Mouse (Mus musculus) heart, embryonic 16.5 days (tissue): ENCODE results near the gene Dctn2. TPM values are rescaled to one million over a fixed set of nuclear protein-coding genes. Genes with fewer than 3 reads are reported as not detected.

Experiments
- ATAC-seq: fragments of 200-750 bp; cut with Nextera tagmentation; replicated peaks from 2 replicates; pipeline ENCODE4 v1.8.0; 2017; ENCODE audit warnings: moderate number of reproducible peaks; ENCODE audit not compliant: insufficient read depth, low FRiP score; ENCODE audit errors: extremely low read depth
- H3K27ac ChIP-seq: fragments of 300-500 bp; sonication (generic); 2 replicates; pipeline ENCODE4 v1.5.1; 2014; ENCODE audit warnings: mild to moderate bottlenecking, low read length, control low read depth, moderate library complexity
- H3K27me3 ChIP-seq: fragments of 300-500 bp; sonication (generic); 2 replicates; pipeline ENCODE4 v1.6.1; 2014; ENCODE audit warnings: low read length, mixed read lengths; ENCODE audit not compliant: control insufficient read depth, insufficient read depth
- H3K36me3 ChIP-seq: fragments of 300-500 bp; sonication (generic); 2 replicates; pipeline ENCODE4 v1.6.1; 2014; ENCODE audit not compliant: control insufficient read depth, insufficient read depth
- H3K4me1 ChIP-seq: fragments of 300-500 bp; sonication (generic); 2 replicates; pipeline ENCODE4 v1.6.1; 2014; ENCODE audit warnings: low read length, mixed read lengths; ENCODE audit not compliant: control insufficient read depth, insufficient read depth
- H3K4me2 ChIP-seq: fragments of 300-500 bp; sonication (generic); 2 replicates; pipeline ENCODE4 v1.6.1; 2014; ENCODE audit warnings: low read depth, mild to moderate bottlenecking, control low read depth, low read length
- H3K4me3 ChIP-seq: fragments of 300-500 bp; sonication (generic); 2 replicates; pipeline ENCODE4 v1.5.1; 2014; ENCODE audit warnings: mild to moderate bottlenecking, control low read depth, low read length
- H3K9ac ChIP-seq: fragments of 300-500 bp; sonication (generic); 2 replicates; pipeline ENCODE4 v1.6.1; 2014; ENCODE audit warnings: low read length, control low read depth
- H3K9me3 ChIP-seq: fragments of 300-500 bp; sonication (generic); replicated peaks from 2 replicates; pipeline ENCODE4 v1.6.1; 2016; ENCODE audit warnings: low read length; ENCODE audit not compliant: control insufficient read depth
- WGBS: fragments of 180-500 bp; shearing (Covaris S2); extraction: QIAGEN DNeasy Blood & Tissue Kit; methylation state at CpG from one replicate; pipeline ENCODE4 v1.1.7; 2014; 5-methylcytosine and 5-hydroxymethylcytosine counted together
- polyA plus RNA-seq: library from polyadenylated mRNA; unstranded; fragments of >200 nt; fragmentation: Nextera tagmentation; extraction: Ambion mirVana; gene quantifications from 2 replicates; pipeline ENCODE4 v1.2.1, GENCODE M21; 2015

Gene Dctn2
- polyA plus RNA-seq, 1 experiment from 2014 or later, result 148 TPM

DNA sequence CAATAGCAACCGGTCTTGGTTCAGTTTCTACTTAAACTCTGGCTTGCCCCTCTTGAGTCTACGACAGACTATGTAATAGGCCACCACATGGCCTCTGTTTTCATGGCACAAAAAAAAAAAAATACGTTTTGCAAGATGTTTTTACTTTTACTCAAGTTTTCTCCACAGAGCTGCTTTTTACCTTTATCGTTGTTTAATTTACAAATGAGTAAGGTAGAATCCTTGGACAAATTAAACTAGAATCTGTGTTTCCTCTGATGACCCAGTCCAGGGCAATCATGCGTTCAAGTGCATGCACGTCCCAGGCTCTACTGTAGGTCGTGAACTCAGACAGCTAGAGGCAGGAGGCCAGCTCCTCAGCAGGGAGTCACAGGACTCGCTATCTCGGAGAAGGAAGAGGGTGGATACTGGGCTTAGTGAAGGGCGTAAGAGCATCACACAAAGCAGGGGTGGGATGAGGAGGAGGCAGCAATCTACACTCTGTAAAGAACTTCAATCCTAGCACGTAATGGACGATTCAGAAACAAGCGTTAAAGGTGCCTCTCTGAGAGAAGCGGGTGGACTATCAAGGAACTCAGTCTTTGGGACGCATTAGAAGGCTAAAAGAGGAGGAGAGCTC, 23.5 kb downstream of the Dctn2 start:
- H3K4me2 ChIP-seq, result peak overlapping the region; percentile 90
- H3K27me3 ChIP-seq, result no peaks in the 10 kb centered on the region
- peak overlapping the region; percentile 91 for H3K9ac ChIP-seq
- ATAC-seq, result peak; percentile 28
- 3% methylated on average over 15 of the region's 15 CpGs for WGBS
- peak overlapping the region; percentile 100 for H3K27ac ChIP-seq
- H3K4me1 ChIP-seq, result peaks cover 54% of the 10 kb centered on the region
- peaks cover 33% of the 10 kb centered on the region for H3K36me3 ChIP-seq
- peak overlapping the region; percentile 86 for H3K4me3 ChIP-seq
- no peaks in the 10 kb centered on the region for H3K9me3 ChIP-seq

DNA sequence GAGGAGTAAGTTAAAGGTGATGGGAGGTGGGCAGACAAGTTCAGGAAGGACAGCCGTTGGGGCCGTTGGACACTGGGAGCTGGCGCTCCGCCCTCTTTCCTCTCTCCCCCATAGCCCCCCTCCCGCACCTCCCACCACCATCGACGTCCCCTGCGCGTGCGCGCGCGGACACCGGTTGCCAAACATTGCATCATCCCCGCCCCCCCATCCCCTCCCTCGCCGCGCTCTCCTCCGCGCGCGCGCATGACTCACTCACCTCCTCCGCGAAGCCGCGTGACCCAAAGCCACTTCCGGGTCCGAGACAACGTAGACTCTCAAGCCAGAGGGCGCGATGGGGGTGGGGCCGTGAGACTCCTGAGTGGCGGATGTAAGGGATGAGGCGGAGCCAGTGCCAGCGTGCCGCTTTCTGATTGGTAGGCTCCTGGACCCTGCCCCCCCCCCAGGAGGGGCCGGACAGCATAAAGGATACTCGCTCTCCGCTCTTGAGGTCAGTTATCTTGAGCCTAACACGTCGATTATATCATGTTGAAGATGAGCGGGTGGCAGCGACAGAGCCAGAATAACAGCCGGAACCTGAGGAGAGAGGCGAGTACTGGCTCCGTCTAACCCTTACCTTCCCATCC, 24.2 kb downstream of the Dctn2 start:
- peaks cover 52% of the 10 kb centered on the region for H3K4me1 ChIP-seq
- peak overlapping the region; percentile 86 for H3K4me3 ChIP-seq
- H3K27me3 ChIP-seq, result no peaks in the 10 kb centered on the region
- peak overlapping the region; percentile 100 for H3K27ac ChIP-seq
- H3K9me3 ChIP-seq, result no peaks in the 10 kb centered on the region
- peak overlapping the region; percentile 98 for H3K4me2 ChIP-seq
- H3K9ac ChIP-seq, result peak overlapping the region; percentile 91
- H3K36me3 ChIP-seq, result peaks cover 38% of the 10 kb centered on the region
- under 1% methylated on average over 47 of the region's 47 CpGs for WGBS
- peak; percentile 88 for ATAC-seq

DNA sequence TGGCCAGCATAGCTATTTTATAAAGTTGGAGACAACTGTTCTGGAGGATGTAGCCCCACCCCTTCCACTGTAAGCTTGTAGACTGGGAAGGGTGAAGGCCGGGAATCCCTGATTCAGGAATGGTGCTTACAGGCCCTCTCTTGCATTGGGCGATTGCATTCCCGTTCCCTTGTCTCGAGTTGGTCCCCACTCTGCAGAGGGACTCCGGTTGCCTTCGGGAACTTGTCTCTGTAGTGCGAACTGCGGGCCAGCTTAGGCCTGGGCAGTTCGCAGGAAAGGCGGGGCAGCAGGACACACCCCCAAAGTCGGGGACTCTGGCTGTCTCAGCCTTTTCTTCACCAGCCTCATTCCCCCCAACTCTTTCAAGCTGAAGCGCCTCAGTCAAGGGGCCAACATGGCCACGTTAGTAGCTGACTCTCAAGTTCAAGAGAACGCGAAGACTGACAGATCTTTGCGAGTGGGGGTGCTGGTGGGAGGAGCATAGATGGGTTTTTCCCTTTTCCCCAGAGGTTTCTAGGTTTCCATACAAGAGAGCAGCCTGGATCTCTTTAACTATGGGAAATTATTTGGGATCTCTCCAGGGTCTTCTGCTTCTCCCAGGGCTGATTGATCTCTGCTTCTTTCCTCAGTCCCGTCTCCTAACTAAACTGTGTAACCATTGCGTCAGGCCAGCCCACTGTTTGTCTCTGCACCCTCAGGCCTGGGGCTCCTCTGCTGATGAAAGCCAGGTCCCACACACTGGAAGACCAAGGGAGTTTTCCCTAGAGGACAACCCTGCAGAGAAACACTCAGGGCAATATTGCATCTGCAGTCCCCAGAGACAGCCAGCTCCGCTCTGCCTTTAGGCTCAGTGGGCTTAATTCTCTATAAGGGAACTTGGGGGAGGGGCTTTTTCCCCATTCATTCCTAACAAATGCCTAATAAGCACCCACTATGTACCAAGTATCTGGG, 25.0 kb downstream of the Dctn2 start:
- 2% methylated on average over 19 of the region's 19 CpGs for WGBS
- peak overlapping the region; percentile 98 for H3K4me2 ChIP-seq
- H3K4me1 ChIP-seq, result peaks cover 48% of the 10 kb centered on the region
- H3K27me3 ChIP-seq, result no peaks in the 10 kb centered on the region
- peak; percentile 3; the same call in 1 of the 2 replicates for ATAC-seq
- H3K27ac ChIP-seq, result peak overlapping the region; percentile 96
- H3K9ac ChIP-seq, result peak overlapping the region; percentile 90
- peak overlapping the region; percentile 86 for H3K4me3 ChIP-seq
- peaks cover 38% of the 10 kb centered on the region for H3K36me3 ChIP-seq
- no peaks in the 10 kb centered on the region for H3K9me3 ChIP-seq

DNA sequence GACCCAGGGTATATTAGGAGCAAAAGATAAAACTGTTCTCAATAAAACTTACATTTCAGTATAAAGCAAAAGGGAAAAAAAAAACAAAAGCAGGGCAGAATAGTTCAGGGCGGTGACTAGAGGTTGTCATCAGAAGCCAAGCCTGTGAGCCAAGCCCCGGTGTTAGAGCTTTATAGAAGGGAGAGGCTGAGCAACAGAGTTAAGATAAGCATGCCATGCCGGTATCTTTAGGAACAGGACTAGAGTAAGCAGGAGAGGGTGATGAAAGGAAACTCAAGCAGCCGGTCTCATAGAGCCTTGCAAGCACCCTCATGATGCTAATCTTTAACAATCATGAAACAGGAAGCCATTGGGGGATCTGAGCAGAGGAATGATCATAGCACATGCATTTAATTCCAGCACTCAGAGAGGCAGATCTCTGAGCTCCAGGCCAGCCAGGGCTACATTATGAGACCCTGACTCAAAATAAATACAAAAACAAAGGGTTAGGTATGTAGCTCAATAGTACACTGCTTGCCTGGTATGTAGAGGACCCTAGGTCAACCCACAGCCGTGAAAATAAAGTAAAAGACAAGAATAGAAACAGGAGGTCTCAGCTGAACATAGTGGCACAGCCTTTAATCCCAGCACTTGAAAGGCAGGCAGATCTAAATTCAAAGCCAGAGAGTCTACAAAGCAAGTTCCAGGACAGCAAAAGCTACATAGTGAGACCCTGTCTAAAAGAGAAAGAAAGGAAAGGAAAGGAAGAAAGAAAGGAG, 25.9 kb downstream of the Dctn2 start:
- H3K36me3 ChIP-seq, result peaks cover 35% of the 10 kb centered on the region
- no peaks in the 10 kb centered on the region for H3K9me3 ChIP-seq
- peaks cover 43% of the 10 kb centered on the region for H3K4me1 ChIP-seq
- no peaks in the 10 kb centered on the region for H3K27me3 ChIP-seq
- H3K27ac ChIP-seq, result peak overlapping the region; percentile 96
- H3K4me3 ChIP-seq, result peak overlapping the region; percentile 86
- no peak for ATAC-seq
- peak overlapping the region; percentile 98 for H3K4me2 ChIP-seq
- WGBS, result 11% methylated on average over 5 of the region's 5 CpGs
- H3K9ac ChIP-seq, result peak overlapping the region; percentile 90

DNA sequence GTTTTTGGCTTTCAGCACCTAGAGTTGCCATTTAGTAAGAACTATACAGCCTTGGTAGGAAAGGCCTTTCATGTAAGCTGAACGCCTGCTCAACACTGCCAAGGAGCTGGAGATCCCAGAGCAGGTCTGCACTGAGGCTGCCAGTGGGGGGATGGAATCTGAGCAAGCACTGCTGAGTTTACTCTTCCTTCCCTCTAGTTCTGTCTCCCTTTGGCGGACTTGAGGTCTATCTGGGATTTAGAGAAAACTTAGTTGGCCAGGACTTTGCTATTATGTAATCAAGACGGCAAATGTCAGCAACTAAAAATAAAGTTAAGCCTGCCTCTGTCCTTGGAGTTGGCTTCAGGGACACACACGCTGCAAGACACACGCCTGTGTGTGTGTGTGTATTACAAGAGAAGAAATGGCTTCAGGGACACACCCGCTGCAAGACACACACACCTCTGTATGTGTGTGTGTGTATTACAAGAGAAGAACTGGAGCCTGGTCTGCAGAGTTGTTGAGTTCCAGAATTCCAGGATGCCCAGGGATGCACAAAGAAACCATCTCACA, 26.9 kb downstream of the Dctn2 start:
- H3K4me2 ChIP-seq, result peak overlapping the region; percentile 98
- H3K27ac ChIP-seq, result peak overlapping the region; percentile 96
- H3K9ac ChIP-seq, result peak overlapping the region; percentile 90

DNA sequence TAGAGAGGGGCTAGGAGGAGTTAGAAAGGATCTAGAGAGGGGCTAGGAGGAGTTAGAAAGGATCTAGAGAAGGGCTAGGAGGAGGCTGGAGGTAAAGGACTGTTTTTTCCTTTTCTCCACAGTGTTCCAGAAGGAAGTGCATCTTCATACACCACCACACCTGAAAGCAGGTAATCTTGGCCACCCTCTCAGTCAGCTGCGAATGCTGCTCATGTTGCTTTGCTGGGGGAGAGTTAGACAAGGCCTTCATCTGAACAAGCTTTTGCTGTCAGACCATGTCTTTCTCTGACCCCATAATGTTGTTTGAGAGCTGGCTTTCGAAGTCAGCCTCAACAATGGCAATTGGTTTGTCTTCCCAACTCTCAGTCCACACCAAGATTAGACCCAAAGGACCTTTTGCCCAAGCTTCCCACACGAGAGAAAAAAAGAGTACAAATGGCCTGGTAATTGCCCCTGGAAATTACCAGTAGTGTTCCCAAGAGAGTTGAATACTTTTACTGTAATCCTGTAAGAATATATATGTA, 27.5 kb downstream of the Dctn2 start:
- Histone ChIP-seq H3K4me3 (peak overlapping the region; percentile 86), H3K4me1 (peaks cover 42% of the 10 kb centered on the region), H3K27ac (peak overlapping the region; percentile 96), H3K9ac (peak overlapping the region; percentile 90; the same call in 1 of the 2 replicates), H3K4me2 (peak overlapping the region; percentile 98; the same call in 1 of the 2 replicates), H3K9me3 (no peaks in the 10 kb centered on the region), H3K36me3 (peaks cover 41% of the 10 kb centered on the region), H3K27me3 (no peaks in the 10 kb centered on the region)
- no peak for ATAC-seq
- WGBS, result 88% methylated on average over 3 of the region's 3 CpGs

More for the DNA sequence above, 26.9 kb downstream of the Dctn2 start:
- H3K36me3 ChIP-seq, result peaks cover 41% of the 10 kb centered on the region
- no peaks in the 10 kb centered on the region for H3K27me3 ChIP-seq
- peaks cover 42% of the 10 kb centered on the region for H3K4me1 ChIP-seq
- WGBS, result 38% methylated on average over 6 of the region's 6 CpGs
- H3K4me3 ChIP-seq, result peak overlapping the region; percentile 86
- no peaks in the 10 kb centered on the region for H3K9me3 ChIP-seq
- no peak for ATAC-seq

DNA sequence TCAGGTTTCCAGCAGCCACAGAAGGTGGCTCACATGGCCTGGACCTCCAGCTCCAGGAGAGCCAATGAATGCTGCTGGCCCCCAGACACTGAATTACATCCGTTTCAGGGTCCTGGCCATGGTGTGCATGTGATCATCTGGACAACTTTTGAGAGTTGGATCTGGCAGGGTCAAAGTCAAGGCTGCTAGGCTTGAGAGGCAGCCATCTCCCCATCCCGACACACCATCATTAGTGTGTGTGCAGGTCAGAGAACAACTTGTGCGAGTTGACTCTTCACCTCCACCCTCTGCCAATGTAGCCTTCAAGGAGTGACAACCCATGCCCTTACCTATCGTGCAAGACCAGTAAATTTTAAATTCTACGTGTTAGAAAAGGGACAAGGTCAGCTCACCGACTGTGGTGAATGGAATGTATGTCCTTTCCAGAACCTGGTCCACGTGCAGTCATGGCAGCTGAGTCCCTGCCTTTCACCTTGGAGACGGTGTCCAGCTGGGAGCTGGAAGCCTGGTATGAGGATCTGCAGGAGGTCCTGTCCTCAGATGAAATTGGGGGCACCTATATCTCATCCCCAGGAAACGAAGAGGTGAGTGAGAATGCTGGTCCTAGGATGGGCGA, 28.8 kb downstream of the Dctn2 start:
- no peak overlapping the region for H3K4me3 ChIP-seq
- H3K4me1 ChIP-seq, result peaks cover 36% of the 10 kb centered on the region
- H3K9ac ChIP-seq, result no peak overlapping the region
- no peak for ATAC-seq
- H3K9me3 ChIP-seq, result no peaks in the 10 kb centered on the region
- no peaks in the 10 kb centered on the region for H3K27me3 ChIP-seq
- H3K36me3 ChIP-seq, result peaks cover 50% of the 10 kb centered on the region
- WGBS, result 89% methylated on average over 10 of the region's 10 CpGs
- H3K27ac ChIP-seq, result no peak overlapping the region
- H3K4me2 ChIP-seq, result no peak overlapping the region
